Mouse (Mus musculus) lung, postnatal 0 days (tissue): ENCODE measurements around the gene Klhdc9.

ENCODE experiments used
- CTCF ChIP-seq: IDR thresholded peaks from 2 replicates; pipeline ENCODE4 v1.5.1; 2016; ENCODE audit warnings: antibody characterized with exemption, mild to moderate bottlenecking
- EP300 ChIP-seq: IDR thresholded peaks from 2 replicates; pipeline ENCODE4 v1.6.1; 2016; ENCODE audit warnings: antibody characterized with exemption, mild to moderate bottlenecking, control low read depth

- no peak for TF ChIP-seq CTCF
- TF ChIP-seq EP300, result no peak
Observed at GRCm38 (mm10) chr1:171356814-171357213, 3.8 kb downstream of the Klhdc9 start.
